Mouse (Mus musculus) induced T-regulatory cell, adult 2 months (primary cell): ENCODE results near the gene Fgf15.
"Not testable (repeated sequence)": the region's sequence is repeated elsewhere in the genome, so short reads cannot be mapped to it uniquely, and the experiment has no call there.

ENCODE experiments used
- DNase-seq: peaks from one replicate; pipeline ENCODE4 v3.0.0-alpha.2; 2012; ENCODE audit warnings: low read depth

Gene Fgf15

GRCm38 (mm10) chr7:144890661-144891060, 5.7 kb upstream of the Fgf15 start:
- not testable (repeated sequence) for DNase-seq

- DNase-seq: no peak
Observed at GRCm38 (mm10) chr7:144891863-144892262, 4.5 kb upstream of the Fgf15 start.

- no peak for DNase-seq
Observed at GRCm38 (mm10) chr7:144892322-144892721, 4.0 kb upstream of the Fgf15 start.

GRCm38 (mm10) chr7:144894191-144894590, 2.1 kb upstream of the Fgf15 start:
- DNase-seq: peak; percentile 49

- peak; percentile 20 for DNase-seq
Observed at GRCm38 (mm10) chr7:144894706-144895105, 1.6 kb upstream of the Fgf15 start.

GRCm38 (mm10) chr7:144895305-144896111, 823 bp upstream of the Fgf15 start:
- DNase-seq: peak; percentile 70

GRCm38 (mm10) chr7:144898506-144898905, 2.2 kb downstream of the Fgf15 start:
- DNase-seq: no peak

GRCm38 (mm10) chr7:144905514-144905913, 9.2 kb downstream of the Fgf15 start:
- peak; percentile 45 for DNase-seq

GRCm38 (mm10) chr7:144906708-144907397, 10.5 kb downstream of the Fgf15 start:
- peak; percentile 82 for DNase-seq

GRCm38 (mm10) chr7:144907793-144908192, 11.5 kb downstream of the Fgf15 start:
- peak; percentile 79 for DNase-seq

- DNase-seq: no peak
Observed at GRCm38 (mm10) chr7:144908705-144909104, 12.4 kb downstream of the Fgf15 start.

GRCm38 (mm10) chr7:144911121-144911520, 14.8 kb downstream of the Fgf15 start:
- no peak for DNase-seq

GRCm38 (mm10) chr7:144912897-144913296, 16.6 kb downstream of the Fgf15 start:
- no peak for DNase-seq

GRCm38 (mm10) chr7:144914296-144914947, 18.1 kb downstream of the Fgf15 start:
- DNase-seq: peak; percentile 63

- DNase-seq: peak; percentile 98
Observed at GRCm38 (mm10) chr7:144914948-144915750, 18.8 kb downstream of the Fgf15 start, which contains the start of gene LTO1. LTO1 (plus strand) TSS chr7:144915100.

GRCm38 (mm10) chr7:144918823-144919222, 22.5 kb downstream of the Fgf15 start:
- DNase-seq: no peak

GRCm38 (mm10) chr7:144927591-144927990, 31.3 kb downstream of the Fgf15 start:
- DNase-seq: no peak

GRCm38 (mm10) chr7:144928009-144928888, 31.9 kb downstream of the Fgf15 start:
- DNase-seq: no peak

- no peak for DNase-seq
Observed at GRCm38 (mm10) chr7:144928889-144929210, 32.5 kb downstream of the Fgf15 start.

- DNase-seq: no peak
Observed at GRCm38 (mm10) chr7:144929506-144929905, 33.2 kb downstream of the Fgf15 start.

- no peak for DNase-seq
Observed at GRCm38 (mm10) chr7:144929931-144930330, 33.6 kb downstream of the Fgf15 start.
